In genomic region chr17:80372989-80373725, GRCm38 (mm10) we compare ENCODE assay signal across 8 mouse cellular contexts. TPM values are rescaled to one million over a fixed set of nuclear protein-coding genes. Genes with fewer than 3 reads are reported as not detected.
DNase-seq lines count a peak whose midpoint lies in the region; ATAC-seq and TF ChIP-seq lines count a peak whose summit lies in the region.

Gm10190 (minus strand) TSS chr17:80373541.

- peak; percentile 98 for DNase-seq in embryonic facial prominence, embryonic 14.5 days (ENCODE audit: low spot score)
- DNase-seq in heart, adult 11 months, result peak; percentile 99
- peak; percentile 89 for DNase-seq in kidney, adult 11 months
- DNase-seq in left cerebral cortex, postnatal 36 days (ENCODE audit: low spot score in 2 of 2), result peak; percentile 85 to 91
- peak; percentile 89 for DNase-seq in midbrain, embryonic 10.5 days (ENCODE audit: low spot score)
- peak; percentile 85 to 87 for DNase-seq in right cerebral cortex, postnatal 36 days (ENCODE audit: low spot score in 2 of 2)
- DNase-seq in urinary bladder, postnatal 36 days (ENCODE audit: low spot score in 2 of 2), result peak; percentile 78 to 87

- ATAC-seq in embryonic facial prominence, embryonic 14.5 days (ENCODE audit: low read depth), result peak; percentile 99

- TF ChIP-seq POLR2A in bone marrow, adult 2 months (IDR thresholded peaks at IDR 0.05; ENCODE audit: borderline replicate concordance, control insufficient read depth, low read depth, low read length), result peak; percentile 56; the same call in 1 of the 2 replicates

- peaks cover 2% of the 10 kb centered on the region; the same call in 1 of the 2 replicates for H3K4me1 ChIP-seq in bone marrow, adult 2 months (ENCODE audit: control insufficient read depth, insufficient read depth, low read length)
- H3K4me1 ChIP-seq in embryonic facial prominence, embryonic 14.5 days (ENCODE audit: control insufficient read depth, insufficient read depth, low read length), result peaks cover 6% of the 10 kb centered on the region; the same call in 1 of the 2 replicates
- H3K4me1 ChIP-seq in midbrain, embryonic 10.5 days, result peaks cover 14% of the 10 kb centered on the region

- H3K9ac ChIP-seq in embryonic facial prominence, embryonic 14.5 days (ENCODE audit: low read depth, low read length), result peak within 1 kb of the TSS; percentile 82

- intact Hi-C loops in left cerebral cortex, postnatal 36 days (cut with DNase I), result loop anchor here (5.0 kb wide), 1 partner anchor 81 kb away; the partner anchor contains the start of genes Dhx57 and Morn2

- no peak for TF ChIP-seq CTCF in bone marrow, adult 2 months (IDR thresholded peaks at IDR 0.05; ENCODE audit: control insufficient read depth, insufficient read depth, low read length)

- 3% methylated on average over 100 of the region's 102 CpGs for WGBS in bone marrow, adult 2 months
- WGBS in embryonic facial prominence, embryonic 14.5 days, result 3% methylated on average over 12 of the region's 102 CpGs
- 5% methylated on average over 102 of the region's 102 CpGs for WGBS in midbrain, embryonic 10.5 days

- H3K27ac ChIP-seq in bone marrow, adult 2 months (ENCODE audit: control insufficient read depth, insufficient read depth, low read depth, low read length, poor library complexity), result peak within 1 kb of the TSS; percentile 59; the same call in 1 of the 2 replicates
- peak within 1 kb of the TSS; percentile 77 for H3K27ac ChIP-seq in embryonic facial prominence, embryonic 14.5 days (replicated peaks; ENCODE audit: low read depth, low read length)
- H3K27ac ChIP-seq in midbrain, embryonic 10.5 days (replicated peaks), result peak within 1 kb of the TSS; percentile 88

- no peaks in the 10 kb centered on the region; the same call in 1 of the 2 replicates for H3K27me3 ChIP-seq in embryonic facial prominence, embryonic 14.5 days (replicated peaks; ENCODE audit: control insufficient read depth, insufficient read depth, low read length)
- peaks cover 60% of the 10 kb centered on the region for H3K27me3 ChIP-seq in midbrain, embryonic 10.5 days (ENCODE audit: low read depth, poor library complexity, severe bottlenecking)

- H3K4me2 ChIP-seq in embryonic facial prominence, embryonic 14.5 days (ENCODE audit: low read depth, low read length), result peak within 1 kb of the TSS; percentile 89

- peak within 1 kb of the TSS; percentile 62 for H3K4me3 ChIP-seq in bone marrow, adult 2 months (replicated peaks; ENCODE audit: control insufficient read depth, low read depth, low read length)
- H3K4me3 ChIP-seq in embryonic facial prominence, embryonic 14.5 days (ENCODE audit: low read depth, low read length), result peak within 1 kb of the TSS; percentile 51
- peak within 1 kb of the TSS; percentile 59 for H3K4me3 ChIP-seq in midbrain, embryonic 10.5 days

- H3K36me3 ChIP-seq in embryonic facial prominence, embryonic 14.5 days (ENCODE audit: control insufficient read depth, insufficient read depth, low read length), result no peaks in the 10 kb centered on the region
- no peaks in the 10 kb centered on the region for H3K36me3 ChIP-seq in midbrain, embryonic 10.5 days

- H3K9me3 ChIP-seq in embryonic facial prominence, embryonic 14.5 days (ENCODE audit: control insufficient read depth, low read length), result no peaks in the 10 kb centered on the region
- H3K9me3 ChIP-seq in midbrain, embryonic 10.5 days (replicated peaks), result no peaks in the 10 kb centered on the region

RNA-seq across cellular contexts. Expression of gene Gm10190, which starts in this region (rescaled TPM):
- not detected in 2 replicates for polyA plus RNA-seq in bone marrow, adult 2 months (2011; ENCODE audit: insufficient read depth, insufficient read length, low replicate concordance, missing spikeins)
- 0.75 and 1.8 TPM in 2 replicates for polyA plus RNA-seq in embryonic facial prominence, embryonic 14.5 days (2014; fragmentation: Nextera tagmentation; extraction: Ambion mirVana)
- total RNA-seq in left cerebral cortex, postnatal 36 days (2021), result 1 to 10 TPM; 1.3 to 2.2 TPM
- polyA plus RNA-seq in midbrain, embryonic 10.5 days (2016; fragmentation: Nextera tagmentation; extraction: Ambion mirVana), result 0.73 and 1.4 TPM in 2 replicates

Comparison
In these comparisons a context has a peak if more than half of its experiments do, and no peak if none do; other contexts are left out.
1. Peak in every context shown above with its lines: DNase-seq, ATAC-seq, H3K4me3 ChIP-seq and H3K27ac ChIP-seq.